Mouse (Mus musculus): ENCODE results near the gene Arnt2. TPM values are rescaled to one million over a fixed set of nuclear protein-coding genes. Genes with fewer than 3 reads are reported as not detected.

Arnt2 gene
- total RNA-seq, 2 experiments from 2014 or later: not detected

- no peak for ATAC-seq (replicated peaks; ENCODE audit: low FRiP score, poor library complexity, severe bottlenecking)
Measured at GRCm38 (mm10) chr7:84401641-84402455, 8.1 kb downstream of the Arnt2 start.

GRCm38 (mm10) chr7:84397320-84397719 is 12.7 kb downstream of the Arnt2 start:
- no peak for ATAC-seq (replicated peaks; ENCODE audit: low FRiP score, poor library complexity, severe bottlenecking)

- no peak for ATAC-seq (replicated peaks; ENCODE audit: low FRiP score, poor library complexity, severe bottlenecking)
Measured at GRCm38 (mm10) chr7:84396581-84396980, 13.4 kb downstream of the Arnt2 start.

- no peak for ATAC-seq (replicated peaks; ENCODE audit: low FRiP score, poor library complexity, severe bottlenecking)
Measured at GRCm38 (mm10) chr7:84387826-84388225, 22.1 kb downstream of the Arnt2 start.

- no peak for ATAC-seq (replicated peaks; ENCODE audit: low FRiP score, poor library complexity, severe bottlenecking)
Measured at GRCm38 (mm10) chr7:84386472-84386871, 23.5 kb downstream of the Arnt2 start.

GRCm38 (mm10) chr7:84384778-84385177 is 25.2 kb downstream of the Arnt2 start:
- ATAC-seq (replicated peaks; ENCODE audit: low FRiP score, poor library complexity, severe bottlenecking): no peak

GRCm38 (mm10) chr7:84384086-84384485 is 25.9 kb downstream of the Arnt2 start:
- ATAC-seq (replicated peaks; ENCODE audit: low FRiP score, poor library complexity, severe bottlenecking): no peak

GRCm38 (mm10) chr7:84382346-84382745 is 27.6 kb downstream of the Arnt2 start:
- ATAC-seq (replicated peaks; ENCODE audit: low FRiP score, poor library complexity, severe bottlenecking): no peak

GRCm38 (mm10) chr7:84380810-84381209 is 29.2 kb downstream of the Arnt2 start:
- ATAC-seq (replicated peaks; ENCODE audit: low FRiP score, poor library complexity, severe bottlenecking): no peak

GRCm38 (mm10) chr7:84377330-84377729 is 32.6 kb downstream of the Arnt2 start:
- ATAC-seq (replicated peaks; ENCODE audit: low FRiP score, poor library complexity, severe bottlenecking): no peak

- ATAC-seq (replicated peaks; ENCODE audit: low FRiP score, poor library complexity, severe bottlenecking): no peak
Measured at GRCm38 (mm10) chr7:84373691-84374090, 36.3 kb downstream of the Arnt2 start.

- no peak for ATAC-seq (replicated peaks; ENCODE audit: low FRiP score, poor library complexity, severe bottlenecking)
Measured at GRCm38 (mm10) chr7:84372871-84373270, 37.1 kb downstream of the Arnt2 start.

GRCm38 (mm10) chr7:84372280-84372679 is 37.7 kb downstream of the Arnt2 start:
- ATAC-seq (replicated peaks; ENCODE audit: low FRiP score, poor library complexity, severe bottlenecking): no peak

GRCm38 (mm10) chr7:84370911-84371592 is 38.9 kb downstream of the Arnt2 start:
- no peak for ATAC-seq (replicated peaks; ENCODE audit: low FRiP score, poor library complexity, severe bottlenecking)

GRCm38 (mm10) chr7:84366251-84366650 is 43.7 kb downstream of the Arnt2 start:
- no peak for ATAC-seq (replicated peaks; ENCODE audit: low FRiP score, poor library complexity, severe bottlenecking)

- no peak for ATAC-seq (replicated peaks; ENCODE audit: low FRiP score, poor library complexity, severe bottlenecking)
Measured at GRCm38 (mm10) chr7:84362711-84363110, 47.3 kb downstream of the Arnt2 start.

GRCm38 (mm10) chr7:84361086-84361684 is 48.8 kb downstream of the Arnt2 start:
- no peak for ATAC-seq (replicated peaks; ENCODE audit: low FRiP score, poor library complexity, severe bottlenecking)

GRCm38 (mm10) chr7:84358426-84358825 is 51.5 kb downstream of the Arnt2 start:
- ATAC-seq (replicated peaks; ENCODE audit: low FRiP score, poor library complexity, severe bottlenecking): no peak

- ATAC-seq (replicated peaks; ENCODE audit: low FRiP score, poor library complexity, severe bottlenecking): no peak
Measured at GRCm38 (mm10) chr7:84355619-84356570, 54.1 kb downstream of the Arnt2 start.

GRCm38 (mm10) chr7:84354890-84355289 is 55.1 kb downstream of the Arnt2 start:
- no peak for ATAC-seq (replicated peaks; ENCODE audit: low FRiP score, poor library complexity, severe bottlenecking)
